Mouse (Mus musculus): ENCODE measurements at regions not wholly inside any gene's neighbourhood (a gene's known extent, or its start where the extent isn't known, plus 50 kb on each side); places are given as distances from the start of the nearest gene placed in this dataset.
"Not testable (repeated sequence)": the region's sequence is repeated elsewhere in the genome, so short reads cannot be mapped to it uniquely, and the experiment has no call there.

- DNase-seq: no peak
Observed at GRCm38 (mm10) chr15:52406156-52406885, 1478.4 kb upstream of the Gm7489 start.

- no peak for DNase-seq
Observed at GRCm38 (mm10) chr15:52412869-52413771, 1471.6 kb upstream of the Gm7489 start.

- DNase-seq: peak; percentile 69 to 82
Observed at GRCm38 (mm10) chr15:52425976-52426375, 1458.7 kb upstream of the Gm7489 start.

- no peak for DNase-seq
Observed at GRCm38 (mm10) chr15:52430491-52431158, 1454.1 kb upstream of the Gm7489 start.

- no peak for DNase-seq
Observed at GRCm38 (mm10) chr15:52433639-52434038, 1451.1 kb upstream of the Gm7489 start.

- no peak for DNase-seq
Observed at GRCm38 (mm10) chr15:52438403-52438802, 1446.3 kb upstream of the Gm7489 start.

GRCm38 (mm10) chr15:52458782-52459181, 1425.9 kb upstream of the Gm7489 start:
- peak; percentile 73 to 82 for DNase-seq

GRCm38 (mm10) chr15:52459315-52459714, 1425.4 kb upstream of the Gm7489 start:
- no peak for DNase-seq

DNA sequence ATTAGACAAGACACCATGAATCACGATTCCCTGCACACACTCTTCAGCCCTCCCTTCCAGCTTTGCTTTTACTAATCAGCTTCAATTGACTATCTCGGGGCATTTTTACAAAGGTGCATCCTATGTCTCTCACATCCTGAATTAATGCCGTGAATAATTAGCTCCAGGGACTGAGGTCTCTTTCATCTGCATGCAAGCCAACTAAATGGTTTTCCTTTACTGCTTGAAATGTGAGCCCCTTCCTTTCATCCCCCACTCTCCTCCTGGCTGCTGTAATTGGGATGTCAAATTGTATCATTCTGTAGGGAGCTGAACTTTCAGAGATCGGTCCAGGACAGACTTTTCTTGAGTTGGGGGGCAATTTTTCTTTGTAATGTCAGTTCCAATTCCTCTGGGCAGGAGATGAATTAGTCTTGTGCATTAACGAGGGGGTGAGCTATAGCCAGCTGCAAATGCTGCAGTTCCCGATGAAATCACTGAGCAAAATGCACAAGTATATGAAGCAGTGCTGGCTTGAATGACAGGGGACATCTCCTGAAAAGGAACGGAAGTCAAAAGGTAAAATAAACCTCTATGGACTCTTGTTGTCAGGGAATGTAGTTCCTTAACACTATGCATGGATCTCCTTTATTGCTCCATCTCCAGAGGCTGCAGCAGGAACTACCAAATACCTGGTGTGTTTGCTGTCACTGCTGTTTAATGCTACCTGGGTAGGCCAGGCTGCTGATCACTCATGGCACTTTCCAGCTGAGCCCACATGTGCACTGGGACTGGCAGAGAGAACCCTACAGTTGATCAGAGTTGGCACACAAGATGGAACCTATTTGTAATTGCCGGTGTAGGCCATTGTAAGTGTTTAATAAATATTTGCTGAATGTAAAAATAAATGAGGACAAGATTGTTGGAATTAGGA, 1420.2 kb upstream of the Gm7489 start:
- no peak for DNase-seq

- not testable (repeated sequence) for DNase-seq
Observed at GRCm38 (mm10) chr15:52478124-52478523, 1406.6 kb upstream of the Gm7489 start.

- no peak for DNase-seq
Observed at GRCm38 (mm10) chr15:52480834-52481233, 1403.9 kb upstream of the Gm7489 start.

GRCm38 (mm10) chr15:52483598-52484165, 1401.0 kb upstream of the Gm7489 start:
- DNase-seq: no peak

GRCm38 (mm10) chr15:52484276-52484675, 1400.4 kb upstream of the Gm7489 start:
- DNase-seq: no peak

GRCm38 (mm10) chr15:52505278-52505831, 1379.4 kb upstream of the Gm7489 start:
- no peak for DNase-seq

- peak in 1 of 2 experiments; percentile 56 for DNase-seq
Observed at GRCm38 (mm10) chr15:52506930-52507329, 1377.8 kb upstream of the Gm7489 start.

GRCm38 (mm10) chr15:52508609-52509008, 1376.1 kb upstream of the Gm7489 start:
- DNase-seq: no peak

- DNase-seq: no peak
Observed at GRCm38 (mm10) chr15:52510137-52510536, 1374.6 kb upstream of the Gm7489 start.

DNA sequence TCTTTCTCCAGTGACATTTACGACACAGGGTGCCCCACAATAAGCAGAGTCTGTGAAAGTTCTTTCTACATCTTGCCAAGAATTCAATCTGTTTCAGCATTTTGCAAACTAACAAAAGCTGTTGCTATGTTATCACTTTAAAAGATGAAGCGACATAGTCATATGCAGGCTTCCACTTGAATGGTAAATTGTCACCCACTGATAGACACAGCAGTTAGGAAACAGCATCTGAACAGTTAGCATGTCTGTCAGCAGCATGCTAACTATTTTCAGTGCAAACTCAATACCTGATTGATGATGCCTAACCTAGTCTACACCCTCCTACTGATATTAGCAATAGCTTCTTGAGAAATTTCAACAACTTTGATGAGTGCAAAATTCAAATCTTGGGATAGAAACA, 1348.1 kb upstream of the Gm7489 start:
- DNase-seq: no peak

GRCm38 (mm10) chr15:52558682-52559081, 1326.0 kb upstream of the Gm7489 start:
- DNase-seq: no peak

DNA sequence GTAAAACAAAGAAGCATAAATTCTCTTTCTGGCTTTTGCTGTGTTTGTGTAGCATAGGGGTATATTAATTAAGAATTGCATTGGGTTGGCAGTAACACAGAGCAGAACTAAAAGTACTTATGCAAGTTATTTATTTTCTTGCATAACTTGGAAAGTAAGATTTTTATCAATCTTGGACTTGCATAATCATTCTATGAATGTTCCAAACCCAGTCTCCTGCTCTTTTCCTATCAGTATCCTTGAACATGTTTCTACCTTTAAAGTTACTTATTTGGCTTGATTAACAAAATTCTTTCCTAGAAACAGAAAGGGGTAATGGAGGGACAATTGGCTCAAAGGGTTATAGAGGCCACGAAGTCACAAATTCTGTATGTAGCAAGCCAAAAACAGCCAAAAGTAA, 1320.6 kb upstream of the Gm7489 start:
- no peak for DNase-seq

- DNase-seq: no peak
Observed at GRCm38 (mm10) chr15:52565449-52565851, 1319.3 kb upstream of the Gm7489 start.

DNA sequence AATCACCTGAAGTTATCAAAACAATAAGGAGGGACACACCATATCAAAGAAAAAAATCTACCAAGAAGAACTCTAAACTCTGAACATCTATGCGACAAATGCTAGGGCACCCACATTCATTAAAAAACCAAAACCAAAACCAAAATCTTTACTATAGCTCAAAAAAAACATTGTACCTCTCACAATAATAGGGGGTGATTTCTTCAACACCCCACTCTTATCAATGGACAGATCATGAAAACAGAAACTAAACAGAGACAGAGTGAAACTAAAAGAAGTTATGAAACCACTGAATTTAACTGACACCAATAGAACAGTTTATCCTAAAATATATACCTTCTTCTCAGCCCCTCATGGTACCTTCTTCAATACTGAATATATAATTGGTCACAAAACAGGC, 1314.5 kb upstream of the Gm7489 start:
- no peak for DNase-seq
